Mouse (Mus musculus): ENCODE results near the gene Wnt1.

- TF ChIP-seq CTCF (IDR thresholded peaks at IDR 0.05; ENCODE audit: low read depth): peak; percentile 81
- TF ChIP-seq EP300 (IDR thresholded peaks at IDR 0.05; ENCODE audit: low read depth): no peak
Observed at GRCm38 (mm10) chr15:98804054-98804453, 14.4 kb downstream of the Wnt1 start.

Measured in liver, postnatal 0 days (tissue).